Mouse (Mus musculus) MN1 (cell line): ENCODE data around the gene Hipk1.

ENCODE experiments used
- DNase-seq: peaks from one replicate; pipeline ENCODE4 v3.0.0-alpha.2; 2016; ENCODE audit warnings: low spot score

Gene Hipk1

DNA sequence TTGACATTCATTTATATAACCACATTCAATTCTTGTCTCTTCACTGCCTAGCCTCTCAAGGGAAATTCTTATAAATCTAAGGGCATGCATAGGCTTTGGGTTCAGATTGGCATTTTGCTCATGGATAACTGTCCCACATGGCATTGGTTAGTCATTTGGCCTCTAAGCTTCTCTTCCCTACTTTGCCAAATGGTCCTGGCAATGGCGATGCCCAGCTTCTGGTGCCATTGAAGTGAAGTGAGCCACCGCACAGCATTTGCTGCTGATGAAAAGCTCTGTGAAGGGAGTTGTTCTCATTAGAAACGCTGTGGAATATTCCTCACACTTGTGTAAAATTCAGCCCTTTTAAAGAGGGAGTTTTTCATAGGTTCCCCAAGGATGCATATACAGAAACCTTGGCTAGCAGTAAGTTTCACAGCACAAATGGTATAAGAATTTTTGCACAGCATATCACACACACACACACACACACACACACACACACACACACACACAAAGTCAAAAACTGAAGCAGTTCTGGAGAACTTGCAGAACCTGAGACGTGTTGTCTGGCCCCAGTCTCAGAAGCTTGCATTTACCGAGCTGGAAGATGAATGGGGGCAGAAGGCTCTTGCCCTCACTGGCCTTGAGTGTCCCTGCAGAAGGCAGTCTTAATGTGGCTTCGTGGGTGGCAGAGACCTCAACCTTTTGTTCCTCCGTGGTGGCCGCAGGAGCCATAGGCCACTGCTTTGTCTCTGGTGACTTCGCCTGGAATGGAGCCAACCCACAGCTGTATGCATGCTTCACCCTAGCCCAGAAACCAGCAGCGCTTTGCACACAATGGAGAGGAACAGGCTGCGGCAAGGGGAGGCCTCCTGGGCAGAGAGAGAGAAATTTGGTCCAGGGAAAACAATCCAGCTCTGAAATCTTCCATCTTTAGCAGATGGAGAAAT is 75.3 kb downstream of the Hipk1 start:
- DNase-seq = peak; percentile 41

DNA sequence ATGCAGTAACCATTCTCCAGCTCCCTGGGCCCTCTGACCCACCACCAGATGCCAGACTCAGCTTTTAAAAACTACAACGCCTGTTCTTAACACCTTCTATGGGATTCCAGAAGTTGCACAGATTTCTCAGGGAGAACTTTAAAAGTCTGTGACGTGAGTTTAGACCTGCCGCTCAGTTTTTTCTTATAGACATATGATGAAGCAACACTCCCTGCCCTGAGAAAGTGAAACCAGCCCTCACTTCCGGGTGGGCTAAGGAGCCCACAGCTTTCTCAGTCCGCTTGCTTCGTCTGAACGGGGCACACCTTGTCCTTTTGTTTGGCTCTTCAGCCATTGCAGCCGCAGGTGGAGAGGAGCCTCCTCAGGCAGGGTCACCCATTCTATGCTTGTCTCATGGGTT is 76.4 kb downstream of the Hipk1 start:
- DNase-seq = no peak

DNA sequence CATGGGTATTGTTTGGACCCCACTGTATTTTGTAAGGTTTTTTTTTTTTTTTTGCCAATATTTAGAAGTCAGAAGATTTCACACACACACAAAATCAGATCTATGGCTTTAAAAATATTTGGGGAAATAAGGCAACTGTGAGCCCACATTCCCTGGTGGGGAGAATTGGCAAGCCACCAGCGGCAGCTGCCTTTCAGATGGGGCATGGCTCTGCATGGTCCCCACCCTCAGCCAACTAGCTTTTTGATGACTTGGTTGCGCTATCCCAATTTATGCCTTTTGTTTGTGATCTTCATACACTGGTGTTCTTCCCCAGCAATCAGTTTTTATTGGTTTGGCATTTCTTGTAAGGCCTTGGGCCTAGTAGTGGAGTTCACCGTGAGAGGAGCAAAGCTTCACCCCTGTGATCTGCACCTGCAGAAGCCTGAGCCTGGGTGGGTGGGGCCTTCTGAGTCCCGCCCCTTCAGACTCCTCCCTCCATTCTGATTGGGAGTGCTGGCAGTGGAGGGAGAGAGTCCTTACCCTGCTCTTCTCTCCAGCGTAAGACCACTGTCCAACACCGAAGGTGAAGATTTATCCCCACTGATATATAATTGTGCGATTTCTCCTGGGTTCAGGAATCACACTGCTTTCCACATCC is 77.0 kb downstream of the Hipk1 start:
- DNase-seq = no peak

GRCm38 (mm10) chr3:103712196-103712595 is 79.2 kb downstream of the Hipk1 start:
- no peak for DNase-seq

- no peak for DNase-seq
Measured at GRCm38 (mm10) chr3:103709470-103710040, 81.8 kb downstream of the Hipk1 start.

GRCm38 (mm10) chr3:103705426-103705825 is 85.9 kb downstream of the Hipk1 start:
- DNase-seq = no peak

- no peak for DNase-seq
Measured at GRCm38 (mm10) chr3:103704661-103705060, 86.7 kb downstream of the Hipk1 start.

GRCm38 (mm10) chr3:103696388-103696925 is 94.9 kb downstream of the Hipk1 start:
- DNase-seq = no peak

GRCm38 (mm10) chr3:103695556-103695955 is 95.8 kb downstream of the Hipk1 start:
- DNase-seq = no peak

DNA sequence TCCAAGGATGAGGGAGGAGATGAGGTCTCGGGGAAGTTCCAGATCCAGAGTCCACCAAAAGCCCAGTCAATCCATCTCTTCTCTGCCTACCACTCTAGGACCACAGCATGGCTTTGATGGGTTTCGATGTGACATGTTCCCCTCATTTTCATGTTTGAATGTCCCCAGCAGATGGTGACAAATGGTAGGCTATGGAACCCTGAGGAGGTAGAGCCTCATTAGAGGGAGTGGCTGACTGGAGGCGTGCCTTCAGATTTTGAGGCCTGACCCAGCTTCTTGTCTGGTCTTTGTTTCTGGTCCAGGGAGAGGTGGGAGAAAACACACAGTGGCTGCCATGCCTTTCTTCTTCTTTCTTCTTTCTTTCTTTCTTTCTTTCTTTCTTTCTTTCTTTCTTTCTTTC is 100.9 kb downstream of the Hipk1 start:
- DNase-seq = no peak
